Mouse (Mus musculus): ENCODE results near the gene Tmc4.
"Not testable (repeated sequence)": the region's sequence is repeated elsewhere in the genome, so short reads cannot be mapped to it uniquely, and the experiment has no call there.

The Tmc4 gene

GRCm38 (mm10) chr7:3677342-3677741, at the start of gene Tmc4:
TSS of gene Tmc4 (minus strand) at chr7:3677553.
- no peak for DNase-seq

DNA sequence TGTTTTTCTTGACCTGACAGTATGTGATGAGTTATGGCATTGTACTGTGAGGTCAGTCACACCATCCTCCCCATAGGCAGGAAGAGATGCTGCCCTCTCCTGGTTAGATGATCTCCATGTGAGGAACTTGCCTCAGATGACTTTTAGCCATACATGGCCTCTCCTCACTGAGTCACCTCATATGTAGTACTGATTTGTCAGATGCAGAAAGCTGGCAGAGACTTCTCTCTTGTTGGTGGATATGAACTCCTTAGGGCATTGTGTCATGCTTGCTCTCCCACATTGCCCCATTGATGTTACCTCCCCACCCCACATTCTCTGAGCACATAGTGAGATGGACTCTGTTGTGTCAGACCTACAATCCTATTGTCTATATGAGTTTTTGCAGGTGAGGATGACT, 48.1 kb upstream of the Tmc4 start:
- not testable (repeated sequence) for DNase-seq

DNA sequence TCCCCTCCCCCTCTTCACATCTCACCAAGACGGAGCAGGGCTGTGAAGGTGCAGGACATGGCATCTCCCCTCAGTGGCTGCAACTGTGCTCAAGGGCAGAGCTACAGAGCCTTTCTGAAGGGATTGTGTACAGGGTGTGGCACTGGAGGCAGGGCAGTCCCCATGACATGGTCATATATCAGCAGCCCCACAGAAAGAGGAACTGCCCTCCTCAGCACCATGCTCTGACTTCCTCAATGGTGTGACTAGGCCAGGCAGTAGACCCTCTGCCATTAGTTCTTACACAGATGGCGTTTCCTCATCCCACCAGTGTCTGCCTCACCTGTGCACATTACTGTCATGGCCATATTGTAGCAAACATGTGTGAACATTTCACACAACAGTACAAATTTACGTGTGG, 42.9 kb upstream of the Tmc4 start, which contains the start of gene Pirb:
TSS of gene Pirb (minus strand) at position 124 of the 400 bp plus-strand sequence.
- not testable (repeated sequence) for DNase-seq

GRCm38 (mm10) chr7:3715249-3715648, 37.9 kb upstream of the Tmc4 start:
- DNase-seq = no peak

- DNase-seq = no peak
These were observed 35.0 kb upstream of the Tmc4 start for GRCm38 (mm10) chr7:3712264-3712942.

DNA sequence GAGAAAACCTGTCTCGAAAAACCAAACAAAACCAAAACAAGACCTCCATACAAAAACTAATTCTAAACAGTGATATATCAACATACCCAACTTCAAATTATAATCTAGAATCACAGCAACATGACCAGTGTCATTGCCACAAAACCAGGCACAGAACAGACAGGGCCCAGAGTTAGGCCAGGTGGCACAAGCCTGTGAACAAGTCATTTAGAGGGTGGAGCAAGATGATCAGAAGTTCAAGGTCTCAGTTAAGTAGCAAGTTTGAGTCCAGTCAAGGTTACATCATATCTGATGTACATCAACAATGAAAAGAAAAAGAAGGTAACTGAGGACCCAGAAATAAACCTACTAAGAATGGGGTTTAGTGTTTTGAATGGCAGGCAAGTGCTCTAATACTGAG, 31.6 kb upstream of the Tmc4 start:
- DNase-seq = no peak

- not testable (repeated sequence) for DNase-seq
These were observed 31.2 kb upstream of the Tmc4 start for GRCm38 (mm10) chr7:3708447-3708980.

DNA sequence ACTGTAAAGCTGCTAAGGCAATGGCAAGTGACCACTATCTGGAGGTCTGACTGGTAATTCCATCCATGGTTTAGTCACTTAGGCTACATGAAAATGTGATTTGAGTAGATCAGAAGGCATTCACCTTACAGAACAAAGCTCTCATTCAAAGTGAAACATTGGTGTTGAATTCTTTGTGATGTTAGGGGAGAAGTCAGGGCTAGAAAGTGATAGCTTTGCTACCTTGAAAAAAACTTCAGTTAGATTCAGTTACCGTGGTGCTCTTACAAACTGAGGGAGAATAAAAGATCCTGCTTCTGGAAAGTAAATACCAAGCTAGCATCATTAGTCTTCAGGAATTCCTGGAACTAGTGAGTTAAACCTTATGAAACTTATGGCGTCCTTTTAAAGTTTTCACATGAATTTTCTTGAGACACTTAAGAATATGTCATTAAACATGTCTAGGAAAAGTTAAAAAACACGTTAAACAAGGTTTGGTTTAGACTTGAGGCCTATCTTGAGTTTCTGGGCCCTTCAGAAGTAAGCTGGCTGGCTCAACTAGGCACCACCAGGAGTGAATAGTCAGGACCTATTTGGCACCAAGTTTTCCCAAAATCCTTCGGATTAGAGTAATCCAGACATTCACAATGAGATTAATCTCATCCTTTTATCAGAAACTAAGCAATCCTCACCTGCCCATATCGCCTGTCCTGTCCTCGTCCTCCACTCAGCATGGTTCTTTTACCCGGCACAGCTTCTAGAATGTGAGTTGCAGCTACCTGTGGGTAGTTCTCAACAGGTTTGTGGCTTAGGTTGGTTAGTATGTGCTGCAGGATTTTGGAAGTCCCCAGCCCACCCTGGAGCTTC, 30.4 kb upstream of the Tmc4 start:
- DNase-seq = no peak

DNA sequence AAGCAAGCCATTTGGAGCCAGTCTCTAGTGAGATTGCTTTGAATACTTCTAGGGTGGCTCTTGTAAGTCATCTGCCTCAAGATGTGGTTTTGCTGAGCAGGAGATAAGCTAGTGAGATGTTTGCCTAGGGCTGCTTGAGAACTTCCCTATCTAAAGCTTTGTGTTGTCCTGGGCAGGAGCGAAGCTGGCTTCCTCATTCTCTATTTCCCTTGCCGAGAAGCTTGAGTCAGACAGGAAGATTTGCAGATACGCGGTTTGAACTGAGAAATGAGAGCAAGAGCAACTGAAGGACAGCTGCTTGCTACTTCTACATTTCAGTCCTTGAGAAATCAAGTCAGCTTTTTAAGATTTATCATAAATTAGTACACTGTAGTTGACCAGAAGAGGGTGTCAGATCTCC, 29.7 kb upstream of the Tmc4 start:
- DNase-seq = no peak

GRCm38 (mm10) chr7:3706343-3706934, 29.1 kb upstream of the Tmc4 start:
- no peak for DNase-seq

DNA sequence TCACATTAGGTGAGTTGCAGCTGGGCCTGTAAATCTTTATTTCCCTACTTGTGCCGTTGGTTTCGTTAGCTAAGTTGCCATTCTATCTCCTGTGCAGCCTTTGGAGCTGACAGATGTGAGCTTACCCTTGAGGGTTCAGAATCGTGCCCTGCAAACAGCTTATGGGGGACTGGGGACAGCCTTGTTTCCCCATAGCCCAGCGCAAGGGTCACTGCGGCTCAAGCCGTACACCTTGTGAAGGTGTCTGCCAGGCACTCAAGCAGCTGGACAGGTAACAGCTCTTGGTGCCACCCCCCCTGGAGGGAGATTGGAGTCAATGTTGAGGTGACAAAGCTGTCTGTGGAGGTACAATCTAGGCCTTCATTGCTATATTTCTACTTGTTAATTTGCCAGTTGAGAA, 28.6 kb upstream of the Tmc4 start:
- no peak for DNase-seq

DNA sequence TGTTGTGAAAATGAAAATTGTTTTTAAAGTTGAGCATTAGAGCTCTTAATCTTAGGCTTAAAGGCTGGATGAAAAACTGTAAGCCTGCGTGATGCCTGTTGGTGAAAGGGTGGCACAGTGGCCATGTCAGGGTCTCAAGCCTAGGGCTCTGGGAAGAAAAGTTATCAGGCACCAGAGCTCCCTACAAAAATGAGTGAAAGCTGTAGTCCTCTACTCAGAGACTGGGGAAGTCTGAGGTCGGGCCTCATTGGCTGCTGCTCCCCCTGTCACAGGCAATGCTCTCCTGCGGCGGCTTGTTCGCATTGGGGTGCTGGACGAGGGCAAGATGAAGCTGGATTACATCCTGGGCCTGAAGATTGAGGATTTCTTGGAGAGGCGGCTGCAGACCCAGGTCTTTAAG, 28.1 kb upstream of the Tmc4 start:
- not testable (repeated sequence) for DNase-seq

GRCm38 (mm10) chr7:3704475-3704874, 27.1 kb upstream of the Tmc4 start:
- no peak for DNase-seq

- DNase-seq = peak; percentile 97
These were observed 26.6 kb upstream of the Tmc4 start, which contains the start of gene Rps9 for GRCm38 (mm10) chr7:3703879-3704441. TSS of gene Rps9 (plus strand) at chr7:3703993.

DNA sequence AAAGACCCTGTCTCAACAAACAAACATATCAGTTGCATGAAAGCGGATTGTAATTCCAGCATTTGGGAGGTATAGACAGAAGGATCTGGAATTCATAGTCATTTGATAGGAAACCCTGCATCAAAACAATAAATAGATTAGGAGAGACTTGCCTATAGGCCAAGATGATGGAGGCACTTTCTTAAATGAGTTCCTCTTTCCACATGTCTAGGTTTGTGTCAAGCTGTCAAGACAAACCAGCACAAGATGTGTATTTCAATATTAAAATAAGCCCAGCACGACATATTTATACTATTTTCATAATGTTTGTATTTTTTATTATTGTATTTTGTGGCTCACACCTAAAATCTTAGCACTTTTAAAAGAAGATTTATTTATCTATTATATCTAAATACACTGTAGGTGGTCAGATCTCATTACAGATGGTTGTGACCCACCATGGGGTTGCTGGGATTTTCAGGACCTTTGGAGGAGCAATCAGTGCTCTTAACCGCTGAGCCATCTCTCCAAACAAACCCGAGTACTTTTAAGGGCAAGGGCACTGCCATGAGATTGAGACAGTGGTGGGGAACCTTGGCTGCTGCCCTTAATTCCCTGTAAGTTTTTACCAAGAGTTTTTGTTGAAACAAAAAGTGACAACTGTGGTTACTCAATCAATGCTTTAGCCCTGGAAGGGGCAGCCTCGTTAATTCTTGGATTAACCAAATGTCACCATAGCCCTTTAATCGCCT, 26.0 kb upstream of the Tmc4 start:
- DNase-seq = no peak

DNA sequence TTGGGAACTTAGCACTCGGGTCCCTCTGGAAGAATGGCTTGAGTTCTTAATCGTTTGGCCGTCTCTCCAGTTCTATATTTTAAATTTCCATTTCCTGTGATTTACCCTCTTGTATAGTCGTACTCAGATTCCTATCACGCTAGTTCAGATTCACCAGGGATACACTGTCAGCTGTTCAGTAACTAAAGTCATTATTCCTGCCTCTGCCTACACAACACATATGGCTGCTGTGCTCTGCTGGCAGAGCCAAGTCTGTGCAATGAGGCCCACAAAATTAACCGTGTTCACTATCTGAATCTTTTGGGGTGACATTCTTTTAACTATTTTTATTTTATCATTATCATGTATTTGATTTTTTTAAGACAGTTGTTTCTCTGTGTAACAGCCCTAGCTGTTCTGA, 21.1 kb upstream of the Tmc4 start:
- no peak for DNase-seq

DNA sequence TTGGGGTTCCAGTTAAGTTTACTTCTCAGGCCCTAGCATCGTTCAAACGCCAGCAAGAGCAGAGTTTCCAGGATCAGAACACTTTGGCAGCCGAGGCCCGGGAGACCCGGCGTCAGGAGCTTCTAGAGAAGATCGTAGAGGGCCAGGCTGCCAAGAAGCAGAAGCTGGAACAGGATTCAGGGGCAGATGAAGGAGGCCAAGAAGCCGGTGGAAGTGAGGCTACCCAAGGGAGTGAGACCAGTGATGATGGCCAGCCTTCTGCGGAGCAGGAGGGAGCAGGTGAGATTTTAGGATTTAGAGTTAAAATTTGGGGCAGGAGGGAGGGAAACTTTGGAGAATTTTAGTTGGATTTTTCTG, 17.6 kb upstream of the Tmc4 start:
- not testable (repeated sequence) for DNase-seq

DNA sequence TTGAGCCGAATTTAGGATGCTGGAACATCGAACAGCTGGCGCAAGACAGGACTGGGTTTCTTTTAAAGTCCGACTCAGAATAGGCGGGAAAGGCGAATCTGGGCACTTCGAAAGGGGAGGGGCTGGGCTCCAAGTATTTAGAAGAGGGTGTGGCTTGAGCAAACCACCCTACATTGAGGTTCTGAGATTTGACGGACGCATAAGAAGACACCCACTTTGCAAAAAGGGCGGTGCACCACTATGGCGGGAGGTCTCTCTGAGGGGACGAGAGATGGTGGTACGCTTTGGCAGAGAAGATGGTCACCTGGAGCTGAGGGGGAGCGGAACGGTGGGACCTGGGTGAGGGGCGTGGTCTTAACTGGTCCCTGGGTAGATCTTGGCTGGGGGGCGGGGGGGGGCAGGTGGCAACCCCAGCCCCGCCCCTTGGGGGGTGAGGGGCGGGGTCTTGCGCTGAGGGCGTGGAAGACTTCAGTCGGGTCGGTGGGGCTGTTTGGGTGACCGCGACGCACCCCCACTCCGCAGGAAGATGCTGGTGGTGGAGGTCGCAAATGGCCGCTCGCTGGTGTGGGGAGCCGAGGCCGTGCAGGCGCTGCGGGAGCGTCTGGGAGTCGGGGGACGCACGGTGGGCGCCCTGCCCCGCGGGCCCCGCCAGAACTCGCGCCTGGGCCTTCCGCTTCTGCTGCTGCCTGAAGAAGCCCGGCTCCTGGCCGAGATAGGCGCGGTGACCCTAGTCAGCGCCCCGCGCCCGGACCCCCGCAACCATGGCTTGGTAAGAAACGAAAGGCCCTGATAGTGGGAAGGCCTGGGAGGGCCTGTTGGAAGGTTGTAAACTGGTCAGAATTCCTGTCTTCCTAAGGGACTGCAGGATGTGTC, 17.0 kb upstream of the Tmc4 start:
- peak; percentile 38 for DNase-seq

DNA sequence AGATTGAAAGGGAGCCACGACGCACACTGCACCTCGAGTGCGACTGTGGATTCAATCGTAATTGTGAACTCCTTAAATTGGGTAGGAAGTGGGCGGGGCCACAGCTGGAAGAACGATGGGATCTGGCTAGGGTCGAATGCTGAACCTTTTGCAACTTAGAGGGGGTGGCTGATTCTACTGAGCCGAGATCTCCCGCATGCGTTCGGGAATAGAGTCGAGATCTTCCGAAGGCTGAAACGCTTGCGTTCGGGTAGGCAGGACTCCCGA, 16.4 kb upstream of the Tmc4 start:
- no peak for DNase-seq

GRCm38 (mm10) chr7:3692987-3693808, 15.8 kb upstream of the Tmc4 start, which contains the start of gene Mboat7:
TSS of gene Mboat7 (minus strand) at chr7:3693523.
- DNase-seq = peak; percentile 95

Data from right cerebral cortex, postnatal 14 days (tissue).